Mouse (Mus musculus): ENCODE measurements around the gene Lasp1.
"Not testable (repeated sequence)": the region's sequence is repeated elsewhere in the genome, so short reads cannot be mapped to it uniquely, and the experiment has no call there.

The Lasp1 gene

DNA sequence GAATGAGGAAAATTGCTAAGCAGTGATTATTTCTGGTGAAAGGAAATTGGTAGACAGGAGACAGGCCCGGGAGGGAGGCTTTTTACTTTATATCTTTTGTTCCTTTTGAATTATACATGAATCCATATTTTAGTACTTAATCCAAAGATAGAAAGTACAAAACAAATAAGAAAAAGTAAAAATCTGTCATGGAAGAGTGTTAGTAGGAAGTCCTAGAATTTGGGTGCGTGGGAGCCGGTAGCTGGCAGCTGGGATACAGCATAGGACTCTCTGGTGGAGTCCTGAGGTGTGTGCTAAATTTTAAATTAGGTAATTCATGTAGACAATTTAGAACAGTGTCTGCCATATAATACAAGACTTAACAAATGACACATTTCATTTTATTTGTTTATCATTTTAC lies 68.8 kb downstream of the Lasp1 start:
- in situ Hi-C loops (cut with MboI, MseI) = no loop called here

DNA sequence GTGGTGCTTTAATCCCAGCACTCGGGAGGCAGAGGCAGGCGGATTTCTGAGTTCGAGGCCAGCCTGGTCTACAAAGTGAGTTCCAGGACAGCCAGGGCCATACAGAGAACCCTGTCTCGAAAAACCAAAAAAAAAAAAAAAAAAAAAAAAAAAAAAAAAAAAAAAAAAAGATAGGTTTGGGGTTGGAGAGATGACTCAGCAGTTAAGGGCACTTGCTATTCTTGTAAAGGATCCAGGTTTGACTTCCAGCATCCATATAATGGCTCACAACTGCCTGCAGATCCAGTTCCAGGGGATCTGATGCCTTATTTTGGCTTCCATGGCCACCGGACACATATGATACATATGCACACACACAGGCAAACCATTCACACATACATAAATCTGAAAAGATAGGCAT lies 73.6 kb downstream of the Lasp1 start:
- in situ Hi-C loops (cut with MboI, MseI) = not testable (repeated sequence)

DNA sequence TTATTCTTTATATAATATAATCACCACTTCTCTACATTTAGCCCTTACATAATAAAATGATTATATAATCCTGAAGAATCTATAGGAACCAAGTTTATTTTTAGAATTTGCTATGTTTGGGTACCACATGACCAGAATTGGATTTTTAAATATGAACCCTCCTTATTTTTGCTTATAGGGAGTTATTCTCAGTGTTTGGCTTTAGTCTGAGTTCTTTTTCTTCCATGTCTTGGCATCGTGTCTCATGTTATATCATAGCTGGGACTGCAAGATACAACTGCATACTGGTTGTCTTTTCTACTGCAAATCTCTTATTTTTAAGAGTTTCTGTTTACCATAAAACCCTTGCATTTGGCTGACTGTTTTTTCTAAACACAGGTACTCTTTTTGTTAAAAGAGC lies 75.6 kb downstream of the Lasp1 start:
- in situ Hi-C loops (cut with MboI, MseI) = no loop called here

DNA sequence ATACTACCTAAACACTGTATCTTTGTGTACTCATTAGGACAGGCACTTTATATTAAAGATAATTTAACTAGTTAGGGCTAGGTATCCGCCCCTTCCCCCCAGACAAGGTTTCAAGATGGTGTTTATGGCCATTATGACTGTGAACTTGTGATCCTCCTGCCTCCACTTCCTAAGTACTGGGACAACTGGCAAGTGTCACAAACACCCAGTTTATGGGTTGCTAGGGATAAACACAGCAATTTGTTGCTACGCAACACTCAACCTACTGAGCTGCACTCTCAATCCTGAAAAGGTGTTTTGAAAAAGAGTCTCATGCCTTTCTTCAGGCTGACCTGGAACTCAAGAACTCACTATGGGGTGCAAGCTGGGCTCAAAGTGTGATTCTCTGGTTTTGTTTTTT lies 78.5 kb downstream of the Lasp1 start:
- in situ Hi-C loops (cut with MboI, MseI) = no loop called here

DNA sequence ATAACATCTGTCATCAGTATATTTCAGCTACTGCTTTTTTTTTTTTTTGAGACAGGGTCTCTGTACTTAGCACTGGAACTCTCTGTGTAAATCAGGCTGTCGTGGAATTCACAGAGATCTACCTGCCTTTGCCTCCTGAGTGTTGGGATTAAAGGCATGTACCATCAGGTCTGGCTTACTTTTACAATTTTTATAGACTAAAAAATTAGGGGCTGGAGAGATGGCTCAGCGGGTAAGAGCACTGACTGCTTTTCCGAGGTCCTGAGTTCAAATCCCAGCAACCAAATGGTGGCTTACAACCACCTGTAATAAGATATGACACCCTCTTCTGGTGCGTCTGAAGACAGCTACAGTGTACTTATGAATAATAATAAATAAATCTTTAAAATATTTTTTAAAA lies 81.6 kb downstream of the Lasp1 start:
- in situ Hi-C loops (cut with MboI, MseI) = no loop called here

DNA sequence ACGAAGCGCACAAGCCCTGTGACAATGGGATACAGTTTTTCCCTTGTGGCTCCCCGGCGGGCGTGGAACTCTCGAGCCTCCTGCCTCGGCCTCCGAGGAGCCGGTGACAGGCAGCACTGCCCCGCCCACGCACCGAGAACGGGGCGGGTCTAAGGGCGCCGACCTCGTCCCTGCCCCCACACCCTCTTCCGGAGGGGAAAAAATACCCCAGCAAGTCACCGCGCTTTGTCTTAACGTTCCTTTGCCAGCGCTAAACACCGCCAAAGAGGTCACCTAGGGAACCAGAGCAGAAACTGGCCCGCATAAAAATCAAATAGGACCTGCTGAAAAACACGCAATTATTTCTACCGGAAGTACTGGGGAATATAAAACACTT lies 84.7 kb downstream of the Lasp1 start:
- in situ Hi-C loops (cut with MboI, MseI) = no loop called here

DNA sequence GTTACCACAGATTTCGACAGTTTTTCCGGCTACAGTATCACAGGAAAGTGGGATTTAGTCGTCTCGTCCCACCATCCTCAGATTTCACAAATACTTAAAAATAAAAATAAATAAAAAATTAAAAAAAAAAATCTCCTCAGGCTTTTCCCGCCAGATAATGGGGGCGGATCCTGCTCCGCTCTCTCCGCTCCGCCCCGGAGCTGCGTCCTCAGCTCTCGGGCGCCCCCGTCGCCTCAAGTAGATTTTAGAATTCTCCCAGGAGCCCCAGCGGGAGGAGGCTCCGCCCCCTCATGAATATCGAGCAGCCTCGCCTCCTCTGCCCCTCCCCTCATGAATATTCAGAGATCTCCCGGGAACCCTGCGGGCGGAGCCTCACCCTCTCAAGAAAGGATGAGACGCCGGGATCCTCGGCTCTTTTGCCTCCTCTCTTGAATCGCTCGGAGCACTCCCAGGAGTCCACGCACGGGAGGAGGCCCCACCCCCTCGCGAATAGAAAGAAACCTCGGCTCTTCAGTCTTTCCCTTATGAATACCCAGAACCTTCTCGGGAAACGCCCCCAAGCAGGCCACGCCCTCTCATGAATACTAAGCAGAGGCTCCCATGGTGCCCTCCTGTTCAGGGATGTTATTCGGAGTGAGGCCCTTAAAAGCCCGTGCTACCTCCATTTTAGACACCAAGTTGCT lies 85.3 kb downstream of the Lasp1 start, which contains the start of gene Fbxo47:
Gene Fbxo47, minus strand, starts transcription at position 237 of the 683 bp plus-strand sequence.
- in situ Hi-C loops (cut with MboI, MseI) = no loop called here

DNA sequence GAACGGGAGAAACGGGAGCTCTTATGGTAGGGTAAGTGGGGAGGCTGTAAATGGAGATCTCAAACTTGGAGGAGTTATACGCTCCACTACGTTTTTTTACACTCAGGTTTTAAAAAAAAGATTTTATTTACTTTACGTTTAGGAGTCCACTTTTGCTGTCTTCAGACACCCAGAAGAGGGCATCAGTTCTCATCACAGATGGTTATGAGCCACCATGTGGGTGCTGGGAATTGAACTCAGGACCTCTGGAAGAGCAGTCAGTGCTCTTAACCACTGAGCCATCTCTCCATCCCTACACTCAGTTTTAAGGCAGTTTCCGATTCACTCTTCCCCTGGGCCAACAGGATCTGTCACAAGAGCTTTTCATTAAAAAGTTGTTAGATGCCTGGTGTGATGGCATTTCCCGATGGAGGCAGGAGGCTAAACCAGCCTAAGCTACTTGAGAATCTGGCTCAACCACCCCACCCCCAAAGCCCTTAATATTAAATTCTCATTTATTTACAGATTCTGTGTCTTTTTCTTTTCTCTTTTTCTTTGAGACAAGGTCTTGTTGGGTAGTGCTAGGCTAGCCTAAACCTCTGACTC lies 85.9 kb downstream of the Lasp1 start:
- in situ Hi-C loops (cut with MboI, MseI) = no loop called here

DNA sequence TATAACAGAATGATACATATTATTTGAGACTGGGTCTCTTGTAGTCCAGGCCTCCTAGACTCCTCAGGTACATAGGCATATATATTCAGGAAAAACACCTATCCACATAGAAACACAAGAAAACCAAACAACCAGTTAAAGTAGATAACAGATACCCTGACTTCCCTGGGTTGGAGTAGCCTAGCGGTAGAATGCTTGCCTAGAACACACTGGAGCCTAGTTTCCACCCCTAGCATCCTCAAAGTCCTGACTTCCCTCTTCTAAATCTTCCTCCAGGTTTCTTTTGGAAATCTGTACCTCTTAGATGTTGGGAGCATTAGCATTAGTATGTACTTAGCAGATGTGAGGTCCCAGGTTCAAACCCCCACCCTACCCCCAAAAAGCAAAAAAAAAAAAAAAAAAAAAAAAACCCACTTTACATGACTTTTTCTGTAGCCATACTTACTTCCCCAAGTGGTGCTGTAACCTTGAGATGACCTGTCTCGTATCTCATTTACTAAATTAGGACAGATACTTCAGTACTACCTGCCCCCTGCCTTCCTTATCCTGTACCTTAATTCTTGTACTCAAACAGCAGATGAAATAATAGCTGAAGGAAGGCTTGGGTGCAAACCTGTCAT lies 86.6 kb downstream of the Lasp1 start:
- in situ Hi-C loops (cut with MboI, MseI) = no loop called here

Measured in T-helper 1 cell (primary cell).